Mouse (Mus musculus): ENCODE measurements around the gene Ncf2. TPM values are rescaled to one million over a fixed set of nuclear protein-coding genes. Genes with fewer than 3 reads are reported as not detected.
"Not testable (repeated sequence)": the region's sequence is repeated elsewhere in the genome, so short reads cannot be mapped to it uniquely, and the experiment has no call there.

Gene Ncf2
- 1 to 10 TPM in 1 of 2 experiments, under 1 TPM in 1; 0.54 to 2.4 TPM for total RNA-seq (2021)
- long read RNA-seq, experiment 1, partial matches to known transcripts: 1 of 4 reads
- long read RNA-seq, experiment 1, other reads (novel, unspliced or antisense): 0 of 4 reads
- long read RNA-seq, experiment 2, partial matches to known transcripts: 0 of 20 reads
- long read RNA-seq, experiment 2, other reads (novel, unspliced or antisense): 20 of 20 reads

DNA sequence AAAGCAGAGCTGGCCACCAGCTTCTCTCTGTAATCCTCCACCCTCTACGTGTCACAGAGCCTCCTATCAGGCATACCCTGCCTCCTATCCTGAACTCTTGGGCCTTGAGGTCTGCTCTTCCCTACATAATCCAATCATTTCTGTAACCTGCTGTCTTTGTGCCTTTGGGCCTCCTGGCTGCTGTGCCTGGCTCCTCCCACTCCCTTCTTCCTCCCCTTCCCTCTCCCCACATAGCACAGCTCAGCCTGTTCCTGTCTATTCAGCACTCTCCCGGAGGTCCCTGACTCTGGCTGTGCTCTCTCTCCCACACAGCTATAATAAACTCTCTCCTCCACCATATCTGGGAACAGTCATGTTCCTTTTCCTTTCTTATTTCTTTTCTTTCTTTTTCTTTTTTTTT, at the start of gene Ncf2:
TSS of gene Ncf2 (plus strand) at position 298 of the 400 bp plus-strand sequence.
- no peak for DNase-seq
- intact Hi-C loops (cut with DNase I): no loop called here

DNA sequence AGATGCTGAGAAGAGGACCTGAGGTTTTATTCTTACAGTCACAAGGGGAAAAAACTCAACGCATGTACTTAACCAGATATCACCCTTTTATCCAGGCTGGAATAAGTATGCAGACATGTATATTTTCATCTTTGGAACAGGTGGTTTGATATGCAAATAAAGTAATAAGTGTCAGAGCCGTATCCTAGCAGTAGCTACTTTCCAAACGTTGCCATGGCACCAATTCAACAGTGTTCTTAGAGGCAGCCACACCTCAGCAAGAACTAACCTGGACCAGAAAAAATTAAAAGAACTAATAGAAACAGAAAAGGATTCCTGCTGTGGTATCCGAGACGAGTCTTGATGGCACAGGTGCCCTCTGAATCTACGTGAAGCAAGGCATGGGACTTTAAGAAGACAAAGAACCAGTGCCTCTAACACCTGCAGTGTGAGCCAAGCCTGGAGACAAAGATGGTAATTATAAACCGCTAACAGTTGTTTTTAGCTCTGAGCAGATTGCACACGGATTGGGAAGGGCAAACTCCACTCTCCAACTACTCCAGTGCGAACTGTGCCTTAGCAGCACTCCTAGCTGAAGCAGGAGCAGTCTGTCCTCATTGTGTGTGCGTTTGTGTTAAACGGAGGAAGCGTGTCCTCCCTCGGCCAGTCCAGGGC, 49.6 kb upstream of the Ncf2 start, which contains the start of gene Apobec4:
TSS of gene Apobec4 (plus strand) at position 240 of the 654 bp plus-strand sequence.
- no peak for DNase-seq
- intact Hi-C loops (cut with DNase I): no loop called here

DNA sequence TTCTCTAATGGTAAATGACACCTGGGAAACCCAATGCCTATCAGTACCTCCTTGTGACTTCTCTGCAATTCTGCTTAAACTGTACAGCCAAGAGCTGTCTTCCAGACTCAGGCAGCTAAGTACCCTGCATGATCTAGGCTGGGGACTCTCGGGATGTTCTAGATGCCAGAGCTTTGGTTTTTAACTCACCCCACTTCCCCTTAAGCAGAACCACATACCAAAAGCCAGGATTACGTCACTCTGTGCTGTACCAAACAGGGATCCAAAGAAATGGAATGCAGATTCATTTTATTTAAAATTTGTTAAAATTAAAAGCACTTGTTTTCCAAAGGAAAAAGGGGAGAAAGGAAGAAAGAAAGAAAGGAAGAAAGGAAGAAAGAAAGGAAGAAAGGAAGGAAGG, 38.2 kb upstream of the Ncf2 start:
- intact Hi-C loops (cut with DNase I): no loop called here
- no peak for DNase-seq

DNA sequence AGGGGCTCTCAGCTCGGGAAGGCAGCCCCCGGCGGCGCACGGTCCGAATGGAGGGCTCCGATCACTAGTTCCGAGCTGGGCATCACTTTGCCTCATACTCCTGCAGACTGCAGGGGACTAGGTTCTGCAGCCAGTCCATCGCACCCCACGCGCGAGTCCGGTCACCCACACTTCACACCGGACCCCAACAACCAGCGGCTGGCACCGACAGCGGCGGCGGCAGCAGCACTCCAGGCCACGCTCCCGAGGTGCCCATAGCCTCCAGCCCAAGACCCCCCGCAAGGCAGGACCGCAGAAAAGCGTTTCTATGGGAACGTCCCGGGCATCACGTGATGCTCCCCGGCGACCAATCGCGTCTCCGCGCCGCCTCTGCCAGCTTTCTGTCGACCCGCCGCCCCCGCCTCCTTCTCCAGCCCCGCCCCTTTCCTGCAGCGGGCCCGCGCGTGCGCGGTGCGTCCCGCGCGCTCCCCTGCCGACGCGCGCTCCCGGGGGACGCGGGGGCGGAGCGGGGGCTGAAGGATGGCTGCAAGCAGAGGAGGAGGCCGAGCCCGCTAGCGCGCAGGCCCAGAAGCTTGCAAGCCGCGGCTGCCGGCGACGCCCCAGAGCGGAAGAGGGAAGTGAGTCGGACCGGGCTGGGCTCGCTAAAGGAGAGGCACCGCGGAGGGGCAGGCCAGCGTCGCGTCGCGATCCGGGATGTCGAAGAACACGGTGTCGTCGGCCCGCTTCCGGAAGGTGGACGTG, 33.8 kb upstream of the Ncf2 start, which contains the start of the genes Rgl1 and Arpc5:
TSS of gene Rgl1 (minus strand) at position 320 of the 741 bp plus-strand sequence.
TSS of gene Arpc5 (plus strand) at position 511 of the 741 bp plus-strand sequence.
- DNase-seq: peak; percentile 93 to 97
- intact Hi-C loops (cut with DNase I): no loop called here

DNA sequence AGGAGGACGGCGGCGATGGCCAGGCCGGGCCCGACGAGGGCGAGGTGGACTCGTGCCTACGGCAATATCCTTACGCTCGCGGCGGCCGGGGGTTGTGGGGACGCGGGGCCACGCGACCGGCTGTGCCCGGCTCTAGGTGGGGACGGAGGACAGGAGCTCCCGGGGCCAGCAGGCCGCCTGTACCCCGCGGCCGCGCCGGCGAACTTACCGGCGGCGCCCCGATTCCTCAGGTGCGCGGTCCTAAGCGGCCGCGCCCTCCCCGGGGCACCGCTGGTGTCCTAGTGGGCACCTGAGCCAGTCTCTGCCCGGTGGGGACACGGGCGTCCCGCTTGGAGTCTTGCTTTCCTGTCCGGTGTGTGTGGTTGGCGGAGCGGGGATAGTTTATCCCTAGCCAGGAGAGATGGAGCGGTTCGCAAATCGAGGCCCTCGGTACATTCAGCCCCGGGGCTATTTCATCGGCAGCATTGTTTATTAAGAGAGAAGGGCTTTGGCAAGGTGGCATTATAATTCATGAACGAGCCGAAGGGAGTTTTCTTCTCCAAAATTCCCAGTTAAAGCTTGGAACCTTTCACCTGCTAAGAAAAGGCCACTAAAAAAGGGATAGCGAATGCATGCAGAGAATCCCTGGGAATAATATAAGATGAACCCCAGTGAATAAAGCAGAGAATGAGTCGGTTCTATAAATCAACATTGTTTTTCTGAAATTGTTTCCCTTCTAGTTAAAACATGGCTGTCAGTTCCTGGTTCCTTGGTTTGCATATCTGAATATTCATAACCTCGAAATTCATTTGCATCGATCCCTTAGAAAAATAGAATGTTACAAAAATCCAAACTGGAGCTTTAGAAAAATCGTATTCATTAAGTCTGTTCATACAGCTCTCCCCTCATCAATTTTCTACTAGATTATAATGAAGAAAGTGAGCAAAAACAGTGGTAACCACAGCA, 32.9 kb upstream of the Ncf2 start:
- DNase-seq: peak in 1 of 2 experiments; percentile 17
- intact Hi-C loops (cut with DNase I): no loop called here

DNA sequence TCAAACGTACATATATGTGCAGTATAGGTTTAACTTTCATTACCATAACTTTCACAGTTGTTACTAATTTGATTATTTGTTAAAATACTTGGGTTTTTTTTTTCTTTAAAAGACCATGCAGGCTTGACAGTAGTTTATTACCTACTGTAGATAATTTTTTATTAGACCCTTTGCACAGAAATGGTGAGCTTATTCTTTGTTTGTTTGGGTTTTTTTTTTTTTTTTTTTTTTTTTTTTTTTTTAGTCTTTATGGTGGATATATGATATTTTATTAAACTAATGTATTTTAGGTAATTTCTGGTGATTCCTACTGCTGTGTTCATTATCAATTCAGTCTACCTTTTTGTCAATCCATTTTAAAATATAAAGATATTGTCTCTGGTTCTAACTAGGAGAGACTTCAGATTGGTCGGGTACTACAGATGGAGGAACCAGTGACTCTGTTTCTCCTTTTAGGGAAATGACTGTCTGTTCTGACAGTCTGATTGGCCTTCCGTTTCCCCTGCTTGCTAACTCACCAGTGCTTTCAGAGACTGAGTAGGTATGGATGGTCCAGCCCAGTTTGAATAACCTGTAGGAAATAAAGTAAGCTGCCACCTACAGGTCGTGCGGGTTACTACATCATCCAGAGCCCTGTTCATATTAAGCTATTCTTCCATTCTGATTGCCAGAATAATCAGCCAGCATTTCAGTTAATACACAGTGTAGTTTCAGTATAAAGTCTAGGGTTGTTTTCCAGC, 32.1 kb upstream of the Ncf2 start:
- peak; percentile 64 to 73 for DNase-seq
- intact Hi-C loops (cut with DNase I): no loop called here

DNA sequence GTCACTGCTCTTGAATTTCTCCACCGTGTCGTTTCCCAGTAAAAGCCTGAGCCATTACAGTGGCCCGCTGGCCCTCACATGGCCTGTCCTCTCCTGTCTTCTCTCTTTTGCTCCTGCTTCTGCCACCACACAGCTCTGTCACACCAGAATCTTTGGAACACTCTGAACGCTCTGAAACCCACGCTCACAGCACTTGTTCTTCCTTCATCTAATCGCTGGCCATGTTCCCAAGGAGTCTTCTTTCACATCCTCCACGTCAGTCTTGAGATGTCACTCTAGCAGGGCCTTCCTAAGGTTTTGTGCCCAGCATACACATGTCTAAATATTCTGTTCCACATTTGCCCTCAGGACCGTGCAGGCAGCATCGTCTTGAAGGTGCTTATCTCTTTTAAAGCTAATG, 29.0 kb upstream of the Ncf2 start:
- no peak for DNase-seq
- intact Hi-C loops (cut with DNase I): no loop called here

DNA sequence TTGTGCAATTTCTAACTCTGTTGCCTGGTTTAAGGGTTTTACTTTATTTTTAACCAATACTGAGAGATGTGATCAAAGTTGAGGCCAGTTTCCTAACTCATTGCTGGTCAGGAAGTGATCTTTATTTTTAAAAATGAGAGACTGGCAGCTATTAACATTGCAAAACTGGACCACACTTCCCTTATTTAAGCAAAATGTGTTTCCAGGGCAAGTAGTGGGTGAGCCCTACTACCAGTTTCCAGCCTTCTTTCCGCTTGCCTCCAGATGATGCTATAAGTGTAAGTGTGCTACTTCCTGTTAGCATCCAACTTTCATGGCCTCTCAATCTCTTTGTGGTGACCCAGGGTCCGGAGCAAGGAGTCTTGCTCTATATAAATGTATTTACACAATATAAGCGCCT, 25.4 kb upstream of the Ncf2 start:
- intact Hi-C loops (cut with DNase I): not testable (repeated sequence)

DNA sequence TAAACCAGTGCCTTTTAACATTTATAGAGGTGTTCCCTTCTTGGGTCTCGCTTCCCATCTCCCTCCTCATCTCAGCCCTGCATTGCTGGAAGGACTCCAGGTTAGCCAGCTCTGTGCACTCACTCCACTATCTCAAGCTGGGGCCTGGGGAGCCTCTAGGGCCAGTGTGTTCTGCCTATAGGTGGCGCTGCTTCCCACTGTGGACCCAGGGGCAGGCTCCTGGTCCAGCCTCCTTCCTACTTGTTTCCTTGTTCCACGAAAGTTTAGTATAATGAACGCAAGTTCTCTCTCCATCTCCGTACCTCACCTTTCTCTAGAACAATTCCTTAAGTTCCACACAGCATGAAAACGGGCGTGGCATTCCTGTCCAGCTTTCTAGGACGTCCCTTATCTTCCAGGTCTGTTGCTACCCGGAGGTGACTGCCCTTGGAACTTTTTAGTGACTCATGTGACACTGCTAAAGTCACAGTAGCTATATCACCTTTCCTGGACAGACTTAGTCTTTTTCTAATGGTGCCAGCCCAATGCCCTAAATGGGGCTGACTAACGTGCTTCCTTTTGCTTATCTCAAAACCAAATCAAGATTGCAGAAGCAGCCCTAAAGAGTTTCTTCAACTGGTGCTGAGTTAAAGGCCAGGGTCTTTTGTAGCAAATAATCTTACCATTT, 20.8 kb upstream of the Ncf2 start:
- peak; percentile 67 to 71 for DNase-seq
- intact Hi-C loops (cut with DNase I): no loop called here

More for the DNA sequence above, 25.4 kb upstream of the Ncf2 start:
- not testable (repeated sequence) for DNase-seq

DNA sequence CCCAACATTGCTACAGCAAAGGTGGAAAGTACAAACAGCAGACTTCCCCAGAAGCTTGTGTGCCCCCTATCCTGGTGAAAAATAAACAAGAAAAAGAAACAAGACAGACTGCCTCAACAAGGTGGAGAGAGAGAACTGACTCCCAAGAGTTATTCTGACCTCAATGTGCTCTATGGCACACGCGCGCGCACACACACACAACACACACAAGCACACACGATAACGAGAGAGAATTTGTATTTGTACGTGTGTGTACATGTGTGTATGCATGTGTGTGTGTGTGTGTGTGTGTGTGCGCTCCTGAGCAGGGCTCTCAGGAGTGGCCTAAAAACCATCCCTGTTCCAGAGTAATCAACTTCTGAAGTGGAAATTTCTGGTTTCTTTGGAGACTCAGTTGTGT, 15.4 kb upstream of the Ncf2 start:
- intact Hi-C loops (cut with DNase I): loop anchor here (10.0 kb wide), 1 partner anchor 310 kb away; no protein-coding TSS in a partner anchor
- no peak for DNase-seq

DNA sequence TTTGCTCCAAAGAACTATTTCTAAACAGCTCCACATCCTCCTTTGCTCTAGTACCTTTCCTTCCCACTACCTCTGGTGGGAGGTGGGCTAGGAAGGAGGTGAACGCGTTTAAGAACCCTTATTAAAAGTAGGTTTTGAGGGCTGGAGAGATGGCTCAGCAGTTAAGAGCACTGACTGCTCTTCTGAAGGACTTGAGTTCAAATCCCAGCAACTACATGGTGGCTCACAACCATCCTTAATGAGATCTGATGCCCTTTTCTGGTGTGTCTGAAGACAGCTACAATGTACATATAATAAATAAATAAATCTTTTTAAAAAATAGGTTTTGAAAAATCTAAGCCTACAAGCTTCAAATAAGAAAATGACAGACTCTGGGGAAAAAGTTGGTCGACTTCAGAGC, 14.5 kb upstream of the Ncf2 start:
- DNase-seq: not testable (repeated sequence)
- intact Hi-C loops (cut with DNase I): loop anchor here (10.0 kb wide), 1 partner anchor 309 kb away; no protein-coding TSS in a partner anchor

DNA sequence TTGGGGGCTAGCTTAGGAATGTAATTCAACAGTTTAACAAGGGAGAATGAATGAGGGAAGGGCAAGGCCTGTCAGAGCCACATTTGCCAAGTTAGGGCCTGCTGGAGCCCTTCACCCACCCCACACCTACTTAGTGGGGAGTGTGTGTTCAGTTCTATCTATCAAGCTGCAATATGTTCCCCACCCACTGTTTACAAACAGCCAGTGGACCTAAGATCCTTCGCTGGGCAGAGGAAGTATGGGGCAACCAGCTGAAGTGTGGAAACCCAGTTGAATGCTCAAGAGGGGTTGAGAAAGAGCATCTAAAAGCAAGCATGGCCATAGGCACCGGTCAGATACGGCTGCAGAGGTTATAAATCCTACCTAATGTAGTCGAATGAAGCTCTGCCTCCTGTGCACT, 13.0 kb upstream of the Ncf2 start:
- intact Hi-C loops (cut with DNase I): loop anchor here (10.0 kb wide), 1 partner anchor 308 kb away; no protein-coding TSS in a partner anchor
- no peak for DNase-seq

DNA sequence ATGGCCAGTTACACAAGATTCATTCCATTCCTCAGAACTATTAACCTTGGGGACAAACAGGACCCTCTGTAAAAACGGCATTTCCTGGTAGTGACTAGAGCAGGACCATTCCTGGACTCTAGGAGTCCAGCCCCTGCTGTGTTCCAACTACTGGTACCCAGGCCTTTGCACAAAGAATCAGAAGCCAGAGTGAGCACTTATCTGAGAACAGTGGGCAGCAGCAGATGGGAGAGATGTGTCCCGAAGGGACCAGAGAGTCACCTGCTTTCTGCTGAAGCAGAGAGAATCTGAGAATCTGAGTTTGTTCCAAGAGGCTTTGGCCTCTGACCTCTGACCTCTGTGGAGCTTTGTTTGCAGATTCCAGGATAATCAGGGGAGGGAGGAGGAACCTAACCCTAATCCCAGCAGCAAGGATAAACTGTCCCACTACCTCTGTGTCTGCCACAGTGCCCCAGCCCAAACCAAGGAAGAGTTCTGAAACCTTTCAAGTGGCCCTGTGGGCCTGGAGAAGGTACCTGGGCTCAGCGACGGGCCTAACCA, 11.8 kb upstream of the Ncf2 start:
- intact Hi-C loops (cut with DNase I): loop anchor here (10.0 kb wide), 1 partner anchor 307 kb away; no protein-coding TSS in a partner anchor

DNA sequence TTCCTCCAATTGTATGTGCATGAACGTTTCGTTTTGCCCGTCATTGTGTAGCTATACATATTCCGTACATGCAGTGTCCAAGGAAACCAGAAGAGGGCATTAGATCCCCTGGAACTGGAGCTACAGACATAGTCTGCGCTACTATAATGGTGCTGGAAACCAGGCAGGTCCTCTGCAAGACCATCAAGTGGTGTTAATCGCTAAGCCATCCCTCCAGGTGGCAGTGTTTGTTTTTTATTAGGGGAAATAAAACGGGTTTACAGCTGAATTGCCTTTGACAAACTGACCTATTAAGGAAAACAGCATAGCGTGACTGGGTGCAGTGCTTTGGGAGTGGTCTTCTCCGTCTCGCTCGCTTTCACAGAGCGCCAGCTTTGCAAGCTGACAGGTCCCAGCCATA, 9.7 kb upstream of the Ncf2 start:
- intact Hi-C loops (cut with DNase I): loop anchor here (2.0 kb wide), 1 partner anchor 115 kb away; no protein-coding TSS in a partner anchor
- no peak for DNase-seq

More for the DNA sequence above, 11.8 kb upstream of the Ncf2 start:
- DNase-seq: no peak

DNA sequence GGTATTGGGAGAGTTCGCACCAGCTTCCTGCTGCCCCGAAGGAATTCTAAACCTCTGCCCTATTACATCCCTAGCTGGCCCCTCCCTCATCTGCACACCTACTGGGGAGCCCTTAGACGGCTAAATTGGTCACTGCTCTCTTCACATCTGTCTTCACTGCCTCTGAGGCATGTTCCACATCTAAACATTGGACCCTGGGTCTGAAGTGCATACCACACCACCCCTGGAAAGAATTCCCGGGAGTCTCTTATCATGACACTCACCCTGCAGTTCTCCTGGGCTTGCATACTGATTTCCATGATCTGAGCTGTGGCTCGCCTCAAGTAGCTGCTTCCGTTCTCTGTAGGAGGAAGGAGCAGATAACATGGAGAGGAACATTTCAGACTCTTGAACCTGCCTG, 9.2 kb upstream of the Ncf2 start:
- DNase-seq: no peak
- intact Hi-C loops (cut with DNase I): loop anchor here (2.0 kb wide), 1 partner anchor 114 kb away; no protein-coding TSS in a partner anchor

DNA sequence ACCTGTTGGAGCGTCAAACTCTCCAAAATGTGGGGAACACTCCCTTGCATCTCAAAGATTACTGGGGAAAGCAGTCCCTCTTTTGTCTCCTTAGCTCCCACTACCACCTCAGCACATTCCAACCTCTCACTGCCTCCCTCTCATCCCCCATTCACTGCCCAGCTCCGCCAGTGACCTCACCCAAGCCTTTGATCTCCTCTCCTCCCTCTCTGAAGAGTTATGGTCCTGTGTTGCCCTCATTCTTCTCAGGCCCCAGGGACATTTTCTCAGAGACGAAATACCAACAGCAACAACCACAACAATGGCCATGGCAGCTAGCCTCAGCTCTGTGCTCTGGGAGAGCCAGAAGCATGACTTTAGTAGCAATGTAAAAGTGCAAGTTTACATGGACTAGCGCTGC, 8.7 kb upstream of the Ncf2 start:
- intact Hi-C loops (cut with DNase I): loop anchor here (2.0 kb wide), 1 partner anchor 114 kb away; no protein-coding TSS in a partner anchor
- no peak for DNase-seq

DNA sequence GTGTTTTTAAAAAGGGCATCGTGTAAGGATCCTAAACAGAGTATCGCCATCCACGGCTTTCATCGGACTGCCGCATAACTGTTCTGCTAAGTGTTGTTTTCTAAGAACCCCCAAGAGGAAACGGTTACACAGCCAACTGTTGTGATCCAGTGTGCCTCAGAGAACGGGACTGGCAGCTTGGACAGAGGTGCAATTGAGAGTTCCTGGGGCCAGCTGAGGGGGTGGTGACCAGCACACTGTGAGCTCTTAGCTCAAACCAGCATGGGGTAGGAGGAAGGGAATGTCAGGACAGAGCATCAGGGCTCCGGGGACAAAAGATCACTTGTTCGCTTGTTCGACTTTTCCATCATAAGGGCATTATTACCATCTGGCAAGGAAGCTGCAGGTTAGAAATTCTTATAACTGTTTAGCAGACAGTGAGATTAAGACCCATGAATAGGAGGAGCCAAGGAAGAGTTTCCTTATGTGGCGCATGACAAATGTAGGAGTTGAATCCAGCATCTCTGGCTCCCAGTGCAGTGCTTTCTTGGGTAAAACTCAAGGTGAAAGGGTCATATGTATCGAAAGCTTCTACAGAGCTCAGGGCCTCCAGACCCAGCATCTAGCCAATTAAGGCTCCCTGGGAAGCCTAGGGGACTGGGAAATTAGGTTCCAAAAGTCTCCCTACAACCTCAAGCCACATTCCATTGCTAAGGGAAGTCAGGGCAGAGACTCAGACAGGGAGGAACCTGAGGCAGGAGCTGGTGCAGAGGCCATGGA, 7.1 kb upstream of the Ncf2 start:
- intact Hi-C loops (cut with DNase I): no loop called here
- no peak for DNase-seq
